Mouse (Mus musculus): ENCODE measurements at regions not wholly inside any gene's neighbourhood (a gene's known extent, or its start where the extent isn't known, plus 50 kb on each side); places are given as distances from the start of the nearest gene placed in this dataset.

DNA sequence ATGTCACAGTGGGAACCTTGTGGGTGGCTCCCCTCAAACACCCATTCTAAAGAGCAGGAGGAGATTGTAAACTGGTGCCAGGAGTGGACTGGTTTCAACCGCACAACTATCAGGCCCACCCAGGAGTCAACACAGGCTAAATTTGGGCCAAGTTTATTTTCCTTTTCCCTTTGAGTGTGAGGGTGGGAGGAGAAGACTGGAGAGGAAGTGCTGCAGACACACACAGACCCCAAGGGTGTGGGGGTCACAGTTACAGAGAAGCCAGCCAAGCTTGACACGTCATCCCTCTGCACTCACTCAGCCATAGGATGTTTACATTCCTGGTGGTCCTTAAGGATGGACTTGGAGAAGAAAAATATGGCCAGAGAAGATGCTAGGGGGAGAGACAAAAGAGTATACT is 448.9 kb upstream of the Cdh11 start:
- TF ChIP-seq CTCF (IDR thresholded peaks at IDR 0.05; ENCODE audit: low read depth, low read length) = no peak
- TF ChIP-seq POLR2A (IDR thresholded peaks at IDR 0.05; ENCODE audit: insufficient read depth, low read length) = no peak
